19 mouse cellular contexts compared by ENCODE assay signal in the genomic region with DNA sequence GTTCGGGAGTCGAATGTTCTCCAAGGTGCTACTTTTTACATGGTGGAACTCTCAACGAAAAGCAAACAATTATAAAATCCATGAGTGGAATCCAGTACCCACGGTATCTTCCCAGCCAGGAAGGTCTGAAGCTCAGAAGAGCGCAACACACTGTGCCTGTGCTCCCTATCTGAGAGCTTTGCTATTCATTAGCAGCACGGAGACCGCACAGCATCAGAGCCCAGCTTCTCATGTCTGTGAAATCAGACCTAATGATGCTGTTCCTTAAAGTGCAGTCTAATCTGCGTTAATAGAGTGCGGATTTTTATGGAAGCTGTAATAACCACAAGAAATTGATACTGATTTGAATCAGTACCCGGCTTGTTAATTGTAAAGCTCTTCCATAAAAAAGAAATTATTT. TPM values are rescaled to one million over a fixed set of nuclear protein-coding genes. Genes with fewer than 3 reads are reported as not detected.
A peak's percentile ranks its signal among the peaks of the same experiment; 100 is the strongest.
DNase-seq lines count a peak whose midpoint lies in the region; ATAC-seq and TF ChIP-seq lines count a peak whose summit lies in the region.
"Had no signal": no experiment of that assay in that cellular context is flagged by ENCODE, and none has a peak within 500 bp of the region (broad histone marks: within the 10 kb centered on the region; RNA-seq: fewer than 3 reads in every experiment).

No protein-coding gene starts in this region.

- DNase-seq in forebrain, embryonic 11.5 days (ENCODE audit: low spot score) = no peak
- DNase-seq in midbrain, embryonic 14.5 days = peak; percentile 5
- peak; percentile 22 for DNase-seq in brain, embryonic 14.5 days (ENCODE audit: low read depth)
- peak; percentile 2 for DNase-seq in retina, postnatal 1 day
- no peak for DNase-seq in heart, adult 9 months (ENCODE audit: low spot score in 2 of 2)
- DNase-seq: adrenal gland, postnatal 10 days; cerebellum, adult 18-20 months; cerebellum, adult 9-11 months; cerebellum, postnatal 36 days; gastrocnemius, postnatal 10 days; heart, adult 18-20 months; heart, postnatal 14 days had no signal

- H3K9ac ChIP-seq in forebrain, embryonic 13.5 days = no peak overlapping the region
- H3K9ac ChIP-seq in forebrain, embryonic 11.5 days (ENCODE audit: low read length) = no peak overlapping the region
- H3K9ac ChIP-seq in midbrain, embryonic 14.5 days (replicated peaks; ENCODE audit: low read length) = no peak overlapping the region
- H3K9ac ChIP-seq in midbrain, embryonic 13.5 days (replicated peaks) = no peak overlapping the region
- H3K9ac ChIP-seq: heart, embryonic 15.5 days; hindbrain, embryonic 15.5 days; intestine, embryonic 15.5 days had no signal

- TF ChIP-seq CTCF in brain, embryonic 14.5 days (IDR thresholded peaks at IDR 0.05; ENCODE audit: borderline replicate concordance, extremely low read depth, insufficient read depth, insufficient read length) = no peak

- H3K27ac ChIP-seq in forebrain, embryonic 13.5 days = no peak overlapping the region
- no peak overlapping the region for H3K27ac ChIP-seq in forebrain, embryonic 11.5 days (ENCODE audit: low read depth, low read length)
- H3K27ac ChIP-seq in midbrain, embryonic 14.5 days (replicated peaks; ENCODE audit: low read depth, low read length) = no peak overlapping the region
- no peak overlapping the region for H3K27ac ChIP-seq in midbrain, embryonic 13.5 days
- H3K27ac ChIP-seq: heart, embryonic 15.5 days; hindbrain, embryonic 15.5 days; intestine, embryonic 15.5 days had no signal

- no peaks in the 10 kb centered on the region for H3K9me3 ChIP-seq in forebrain, embryonic 13.5 days (replicated peaks)
- no peaks in the 10 kb centered on the region for H3K9me3 ChIP-seq in forebrain, embryonic 11.5 days (ENCODE audit: control insufficient read depth, low read length)
- no peaks in the 10 kb centered on the region for H3K9me3 ChIP-seq in midbrain, embryonic 14.5 days (ENCODE audit: control insufficient read depth, low read length)
- no peaks in the 10 kb centered on the region for H3K9me3 ChIP-seq in midbrain, embryonic 13.5 days
- H3K9me3 ChIP-seq: heart, embryonic 15.5 days; hindbrain, embryonic 15.5 days; intestine, embryonic 15.5 days had no signal

- 0 out of 2 replicates have a peak, but pooled peaks have one; percentile 50 for ATAC-seq in forebrain, embryonic 13.5 days
- ATAC-seq in forebrain, embryonic 11.5 days (replicated peaks; ENCODE audit: low FRiP score) = no peak
- no peak for ATAC-seq in midbrain, embryonic 14.5 days (ENCODE audit: low FRiP score, low TSS enrichment)
- no peak for ATAC-seq in midbrain, embryonic 13.5 days
- ATAC-seq: intestine, embryonic 15.5 days had no signal

- no peaks in the 10 kb centered on the region for H3K36me3 ChIP-seq in forebrain, embryonic 13.5 days (ENCODE audit: poor library complexity, severe bottlenecking)
- H3K36me3 ChIP-seq in forebrain, embryonic 11.5 days (ENCODE audit: control insufficient read depth, insufficient read depth, low read length) = no peaks in the 10 kb centered on the region
- H3K36me3 ChIP-seq in midbrain, embryonic 14.5 days (ENCODE audit: control insufficient read depth, insufficient read depth, low read length) = no peaks in the 10 kb centered on the region
- H3K36me3 ChIP-seq in midbrain, embryonic 13.5 days = no peaks in the 10 kb centered on the region
- H3K36me3 ChIP-seq: heart, embryonic 15.5 days; hindbrain, embryonic 15.5 days; intestine, embryonic 15.5 days had no signal

- H3K27me3 ChIP-seq in forebrain, embryonic 13.5 days = no peaks in the 10 kb centered on the region
- H3K27me3 ChIP-seq in forebrain, embryonic 11.5 days (ENCODE audit: control insufficient read depth, insufficient read depth, low read length) = no peaks in the 10 kb centered on the region
- no peaks in the 10 kb centered on the region for H3K27me3 ChIP-seq in midbrain, embryonic 14.5 days (ENCODE audit: control insufficient read depth, insufficient read depth, low read length)
- no peaks in the 10 kb centered on the region for H3K27me3 ChIP-seq in midbrain, embryonic 13.5 days
- H3K27me3 ChIP-seq: heart, embryonic 15.5 days; hindbrain, embryonic 15.5 days; intestine, embryonic 15.5 days had no signal

- no peaks in the 10 kb centered on the region for H3K4me1 ChIP-seq in forebrain, embryonic 13.5 days
- no peaks in the 10 kb centered on the region for H3K4me1 ChIP-seq in forebrain, embryonic 11.5 days (replicated peaks; ENCODE audit: control insufficient read depth, insufficient read depth, low read length)
- no peaks in the 10 kb centered on the region for H3K4me1 ChIP-seq in midbrain, embryonic 14.5 days (ENCODE audit: control insufficient read depth, insufficient read depth, low read length)
- H3K4me1 ChIP-seq in midbrain, embryonic 13.5 days (replicated peaks) = no peaks in the 10 kb centered on the region
- H3K4me1 ChIP-seq: heart, embryonic 15.5 days; hindbrain, embryonic 15.5 days; intestine, embryonic 15.5 days had no signal

- TF ChIP-seq POLR2A in brain, embryonic 14.5 days (IDR thresholded peaks at IDR 0.05; ENCODE audit: borderline replicate concordance, extremely low read depth, insufficient read depth, insufficient read length, poor library complexity, severe bottlenecking) = no peak

- 78% methylated on average over 10 of the region's 10 CpGs for WGBS in forebrain, embryonic 13.5 days
- 79% methylated on average over 10 of the region's 10 CpGs for WGBS in forebrain, embryonic 11.5 days
- WGBS in midbrain, embryonic 14.5 days = 85% methylated on average over 10 of the region's 10 CpGs
- WGBS in midbrain, embryonic 13.5 days = 87% methylated on average over 10 of the region's 10 CpGs

- H3K4me3 ChIP-seq in forebrain, embryonic 13.5 days = no peak overlapping the region
- H3K4me3 ChIP-seq in forebrain, embryonic 11.5 days (ENCODE audit: low read depth, low read length) = no peak overlapping the region
- no peak overlapping the region for H3K4me3 ChIP-seq in midbrain, embryonic 14.5 days (replicated peaks; ENCODE audit: low read depth, low read length)
- H3K4me3 ChIP-seq in midbrain, embryonic 13.5 days (replicated peaks) = no peak overlapping the region
- H3K4me3 ChIP-seq: heart, embryonic 15.5 days; hindbrain, embryonic 15.5 days; intestine, embryonic 15.5 days had no signal

- no peak overlapping the region for H3K4me2 ChIP-seq in forebrain, embryonic 13.5 days
- H3K4me2 ChIP-seq in forebrain, embryonic 11.5 days (ENCODE audit: low read depth, low read length, severe bottlenecking) = no peak overlapping the region
- H3K4me2 ChIP-seq in midbrain, embryonic 14.5 days (ENCODE audit: low read length) = no peak overlapping the region
- H3K4me2 ChIP-seq in midbrain, embryonic 13.5 days (replicated peaks) = no peak overlapping the region
- H3K4me2 ChIP-seq: heart, embryonic 11.5 days; heart, embryonic 15.5 days; hindbrain, embryonic 15.5 days; intestine, embryonic 15.5 days had no signal

RNA-seq across cellular contexts. Expression of gene Rergl, which starts 41.3 kb away (rescaled TPM):
- polyA plus RNA-seq in forebrain, embryonic 13.5 days (2015; fragmentation: Nextera tagmentation; extraction: Ambion mirVana) = not detected in 2 replicates
- not detected in 2 replicates for polyA plus RNA-seq in forebrain, embryonic 11.5 days (2014; fragmentation: Nextera tagmentation; extraction: Ambion mirVana)
- polyA plus RNA-seq in midbrain, embryonic 14.5 days (2014; fragmentation: Nextera tagmentation; extraction: Ambion mirVana) = not detected in 2 replicates
- polyA plus RNA-seq in midbrain, embryonic 13.5 days (2015; fragmentation: Nextera tagmentation; extraction: Ambion mirVana) = not detected in 2 replicates
- not detected in 2 replicates for polyA plus RNA-seq in brain, embryonic 14.5 days (2012; rRNA removed)
- polyA plus RNA-seq: C2C12; heart, embryonic 11.5 days; heart, embryonic 15.5 days; hindbrain, embryonic 15.5 days had no signal

Comparison
In these comparisons a context has a peak if more than half of its experiments do, and no peak if none do; other contexts are left out.
1. DNase-seq: peak in midbrain, embryonic 14.5 days (single experiment), brain, embryonic 14.5 days (single experiment) and retina, postnatal 1 day (single experiment); none in forebrain, embryonic 11.5 days (single experiment) and heart, adult 9 months (0 of 2).